Mouse (Mus musculus) MEL (cell line): Measurements from ENCODE around the gene Lmx1b. TPM values are rescaled to one million over a fixed set of nuclear protein-coding genes. Genes with fewer than 3 reads are reported as not detected.

Experiments
- DNase-seq: peaks from one replicate; pipeline ENCODE4 v3.0.0; 2011; ENCODE audit warnings: low read depth, low spot score
- H3K27ac ChIP-seq: 2 replicates; pipeline ENCODE4 v1.5.1; 2012; ENCODE audit warnings: low read depth, mild to moderate bottlenecking, control low read depth, low read length, moderate library complexity; ENCODE audit not compliant: control insufficient read depth
- H3K27me3 ChIP-seq, 2 experiments: fragments of 150-350 bp in 1 of 2; sonication (generic) in 1 of 2; 2 replicates each; pipeline ENCODE4 v1.6.1; 2012; ENCODE audit warnings: low read length in 2 of 2, mild to moderate bottlenecking in 2 of 2, improper control_type of control experiment in 1 of 2, moderate library complexity in 1 of 2; ENCODE audit not compliant: insufficient read depth in 2 of 2, control insufficient read depth in 1 of 2
- H3K36me3 ChIP-seq, 2 experiments: 2 replicates each; pipeline ENCODE4 v1.6.1; 2012 to 2014; ENCODE audit warnings: low read length in 2 of 2, improper control_type of control experiment in 1 of 2, inconsistent platforms in 1 of 2, mild to moderate bottlenecking in 1 of 2; ENCODE audit not compliant: insufficient read depth in 2 of 2, control insufficient read depth in 1 of 2
- H3K4me1 ChIP-seq, 2 experiments: fragments of 150-350 bp in 1 of 2; sonication (generic) in 1 of 2; 2 replicates each; pipeline ENCODE4 v1.6.1; 2012; ENCODE audit warnings: low read length in 2 of 2, improper control_type of control experiment in 1 of 2, mild to moderate bottlenecking in 1 of 2; ENCODE audit not compliant: insufficient read depth in 2 of 2, control insufficient read depth in 1 of 2
- H3K4me3 ChIP-seq, 2 experiments: fragments of 150-350 bp in 1 of 2; sonication (generic) in 1 of 2; 2 replicates each; pipeline ENCODE4 v1.5.1; 2012; ENCODE audit warnings: low read depth in 2 of 2, low read length in 2 of 2, mild to moderate bottlenecking in 2 of 2, moderate library complexity in 2 of 2, control low read depth in 1 of 2, improper control_type of control experiment in 1 of 2; ENCODE audit not compliant: control insufficient read depth in 1 of 2, insufficient read depth in 1 of 2
- H3K79me2 ChIP-seq: 2 replicates; pipeline ENCODE4 v1.6.1; 2012; ENCODE audit warnings: mild to moderate bottlenecking, low read length, moderate library complexity; ENCODE audit not compliant: control insufficient read depth, poor library complexity, insufficient read depth
- H3K9ac ChIP-seq: 2 replicates; pipeline ENCODE4 v1.6.1; 2012; ENCODE audit warnings: low read depth, mild to moderate bottlenecking, control low read depth, low read length, moderate library complexity; ENCODE audit not compliant: control insufficient read depth, poor library complexity, severe bottlenecking
- H3K9me3 ChIP-seq: fragments of 150-350 bp; sonication (generic); replicated peaks from 2 replicates; pipeline ENCODE4 v1.6.1; 2012; ENCODE audit warnings: mild to moderate bottlenecking, low read length, improper control_type of control experiment, moderate library complexity; ENCODE audit not compliant: insufficient read depth
- BHLHE40 ChIP-seq: IDR thresholded peaks from 2 replicates; pipeline ENCODE4 v1.6.1; 2012; ENCODE audit warnings: low read depth, mild to moderate bottlenecking, inconsistent platforms, low read length, improper control_type of control experiment, borderline replicate concordance
- CHD1 ChIP-seq: IDR thresholded peaks from 2 replicates; pipeline ENCODE4 v1.6.1; 2012; ENCODE audit warnings: low read depth, mild to moderate bottlenecking, inconsistent platforms, low read length, improper control_type of control experiment
- CHD2 ChIP-seq: IDR thresholded peaks from 2 replicates; pipeline ENCODE4 v1.6.1; 2011; ENCODE audit warnings: low read length, improper control_type of control experiment
- CTCF ChIP-seq, 3 experiments: IDR thresholded peaks in 2 of 3; conservative IDR thresholded peaks in 1 of 3; 2 replicates each; pipeline ENCODE4 v1.5.1; 2011 to 2012; ENCODE audit warnings: low read length in 3 of 3, low read depth in 2 of 3, mild to moderate bottlenecking in 2 of 3, improper control_type of control experiment in 1 of 3, inconsistent platforms in 1 of 3, mixed read lengths in 1 of 3, moderate library complexity in 1 of 3; ENCODE audit not compliant: control insufficient read depth in 1 of 3, insufficient read depth in 1 of 3, poor library complexity in 1 of 3, severe bottlenecking in 1 of 3
- ELF1 ChIP-seq: IDR thresholded peaks from 2 replicates; pipeline ENCODE4 v1.6.1; 2014; ENCODE audit warnings: low read depth, mild to moderate bottlenecking, inconsistent platforms, low read length, improper control_type of control experiment, moderate library complexity
- ETS1 ChIP-seq: IDR thresholded peaks from 2 replicates; pipeline ENCODE4 v1.6.1; 2012; ENCODE audit warnings: low read depth, mild to moderate bottlenecking, inconsistent platforms, low read length, improper control_type of control experiment, moderate library complexity
- HCFC1 ChIP-seq: IDR thresholded peaks from 2 replicates; pipeline ENCODE4 v1.6.1; 2012; ENCODE audit warnings: low read depth, mild to moderate bottlenecking, inconsistent platforms, low read length, improper control_type of control experiment, moderate library complexity
- KAT2A ChIP-seq: conservative IDR thresholded peaks from 2 replicates; pipeline ENCODE4 v1.6.1; 2012; ENCODE audit warnings: low read depth, low read length, improper control_type of control experiment, inconsistent platforms
- MAFK ChIP-seq: IDR thresholded peaks from 2 replicates; pipeline ENCODE4 v1.6.1; 2011; ENCODE audit warnings: low read depth, mild to moderate bottlenecking, low read length, improper control_type of control experiment, borderline replicate concordance
- MAX ChIP-seq: IDR thresholded peaks from 2 replicates; pipeline ENCODE4 v1.6.1; 2011; ENCODE audit warnings: low read length, improper control_type of control experiment
- MAZ ChIP-seq: IDR thresholded peaks from 2 replicates; pipeline ENCODE4 v1.6.1; 2012; ENCODE audit warnings: low read depth, mild to moderate bottlenecking, inconsistent platforms, low read length, improper control_type of control experiment
- MXI1 ChIP-seq: IDR thresholded peaks from 2 replicates; pipeline ENCODE4 v1.6.1; 2011; ENCODE audit warnings: mild to moderate bottlenecking, low read depth, low read length, improper control_type of control experiment
- NELFE ChIP-seq: IDR thresholded peaks from 2 replicates; pipeline ENCODE4 v1.6.1; 2011; ENCODE audit warnings: low read depth, low read length, improper control_type of control experiment
- NRF1 ChIP-seq: IDR thresholded peaks from 2 replicates; pipeline ENCODE4 v1.6.1; 2014; ENCODE audit warnings: low read depth, mild to moderate bottlenecking, inconsistent platforms, low read length, improper control_type of control experiment, moderate library complexity; ENCODE audit not compliant: poor library complexity, insufficient read depth, severe bottlenecking
- RAD21 ChIP-seq: IDR thresholded peaks from 2 replicates; pipeline ENCODE4 v1.6.1; 2011; ENCODE audit warnings: mild to moderate bottlenecking, low read depth, low read length, improper control_type of control experiment
- SMC3 ChIP-seq: IDR thresholded peaks from 2 replicates; pipeline ENCODE4 v1.6.1; 2011; ENCODE audit warnings: low read depth, low read length, improper control_type of control experiment
- TBP ChIP-seq: IDR thresholded peaks from 2 replicates; pipeline ENCODE4 v1.8.0; 2011; ENCODE audit warnings: low read depth, low read length, improper control_type of control experiment
- USF1 ChIP-seq: IDR thresholded peaks from 2 replicates; pipeline ENCODE4 v1.6.1; 2014; ENCODE audit warnings: low read depth, mild to moderate bottlenecking, inconsistent platforms, low read length, improper control_type of control experiment, moderate library complexity
- ZMIZ1 ChIP-seq: IDR thresholded peaks from 2 replicates; pipeline ENCODE4 v1.6.1; 2012; ENCODE audit warnings: low read depth, mild to moderate bottlenecking, inconsistent platforms, low read length, improper control_type of control experiment, moderate library complexity
- polyA plus RNA-seq, 2 experiments: library from polyadenylated mRNA; stranded (reverse) in 1 of 2; unstranded in 1 of 2; fragments of >175 nt in 1 of 2; fragments of >200 nt in 1 of 2; gene quantifications; 2 replicates each; pipeline versions ENCODE4 v1.2.1 to v1.2.4; 2012; ENCODE audit warnings: low replicate concordance in 2 of 2, low read depth in 1 of 2; ENCODE audit not compliant: insufficient read length in 2 of 2, insufficient read depth in 1 of 2, missing spikeins in 1 of 2
- total RNA-seq: library from RNA; depleted of rRNA; stranded (reverse); fragments of 300-350 nt; gene quantifications from 2 replicates; pipeline ENCODE4 v1.2.3, GENCODE M21; 2012

Lmx1b gene
- total and polyA plus RNA-seq, 3 experiments = not detected

- no peaks in the 10 kb centered on the region for H3K9me3 ChIP-seq
- no peaks in the 10 kb centered on the region for H3K36me3 ChIP-seq
- H3K27me3 ChIP-seq = peaks cover 0 to 1% of the 10 kb centered on the region in 2 experiments; a peak in 1 of 4 replicates
- H3K4me1 ChIP-seq = no peaks in the 10 kb centered on the region
- H3K79me2 ChIP-seq = no peaks in the 10 kb centered on the region
- TF ChIP-seq MAFK = no peak
- TF ChIP-seq MAZ = no peak
- TF ChIP-seq NRF1 = no peak
- no peak for TF ChIP-seq ETS1
- no peak for TF ChIP-seq NELFE
- TF ChIP-seq CHD1 = no peak
- no peak for TF ChIP-seq KAT2A
- no peak for TF ChIP-seq USF1
- TF ChIP-seq ELF1 = no peak
- peak; percentile 47 to 60 (median 55) for TF ChIP-seq CTCF (IDR thresholded peaks at IDR 0.05 in 2 of 3, conservative IDR thresholded peaks at IDR 0.05 in 1 of 3; ENCODE audit: control insufficient read depth in 1 of 3, insufficient read depth in 1 of 3, low read depth in 2 of 3, low read length in 3 of 3, poor library complexity in 1 of 3, severe bottlenecking in 1 of 3)
- peak; percentile 30; the same call in 1 of the 2 replicates for TF ChIP-seq SMC3
- TF ChIP-seq HCFC1 = no peak
- TF ChIP-seq MXI1 = no peak
- TF ChIP-seq BHLHE40 = no peak
- TF ChIP-seq TBP = no peak
- no peak for TF ChIP-seq ZMIZ1
- no peak for TF ChIP-seq RAD21
- DNase-seq = peak; percentile 28
- H3K9ac ChIP-seq = no peak overlapping the region
- H3K27ac ChIP-seq = no peak overlapping the region
- H3K4me3 ChIP-seq = no peak overlapping the region
Observed at GRCm38 (mm10) chr2:33600520-33600919, 39.8 kb downstream of the Lmx1b start.

- Histone ChIP-seq H3K79me2 (no peaks in the 10 kb centered on the region), H3K27ac (no peak overlapping the region), H3K4me1 (no peaks in the 10 kb centered on the region), H3K9ac (no peak overlapping the region), H3K27me3 (peaks cover 0 to 1% of the 10 kb centered on the region in 2 experiments; a peak in 1 of 4 replicates), H3K9me3 (no peaks in the 10 kb centered on the region), H3K4me3 (no peak overlapping the region), H3K36me3 (no peaks in the 10 kb centered on the region)
- TF ChIP-seq ELF1 (no peak), NELFE (no peak), CHD2 (no peak), MAZ (no peak), USF1 (no peak), MAX (no peak)
- TF ChIP-seq, all 39 proteins: peak for 0
- DNase-seq = no peak
Observed at GRCm38 (mm10) chr2:33597384-33597783, 42.9 kb downstream of the Lmx1b start.
